Mouse (Mus musculus): ENCODE measurements around the gene Adamtsl5.

Gene Adamtsl5

DNA sequence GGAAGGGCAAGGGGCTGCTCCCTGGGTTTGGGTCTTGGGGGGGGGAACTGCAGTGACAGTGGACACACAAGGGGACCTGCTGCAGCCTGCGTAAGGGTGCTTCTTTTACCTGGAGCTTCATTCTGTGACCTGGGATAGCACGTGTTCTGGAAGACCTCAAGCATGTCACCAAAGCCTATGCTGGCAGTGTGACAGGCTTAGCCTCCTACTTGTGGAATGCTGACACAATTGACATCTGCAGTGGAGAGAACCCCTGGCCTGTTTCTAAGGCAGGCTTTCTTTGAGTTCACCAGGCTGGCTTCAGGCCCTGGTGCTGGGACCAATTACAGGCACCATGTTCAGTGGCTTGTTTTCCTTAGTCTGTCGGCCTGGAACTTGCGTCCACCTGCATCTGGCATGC is 53.9 kb downstream of the Adamtsl5 start:
- DNase-seq (ENCODE audit: low read depth): peak; percentile 44

DNA sequence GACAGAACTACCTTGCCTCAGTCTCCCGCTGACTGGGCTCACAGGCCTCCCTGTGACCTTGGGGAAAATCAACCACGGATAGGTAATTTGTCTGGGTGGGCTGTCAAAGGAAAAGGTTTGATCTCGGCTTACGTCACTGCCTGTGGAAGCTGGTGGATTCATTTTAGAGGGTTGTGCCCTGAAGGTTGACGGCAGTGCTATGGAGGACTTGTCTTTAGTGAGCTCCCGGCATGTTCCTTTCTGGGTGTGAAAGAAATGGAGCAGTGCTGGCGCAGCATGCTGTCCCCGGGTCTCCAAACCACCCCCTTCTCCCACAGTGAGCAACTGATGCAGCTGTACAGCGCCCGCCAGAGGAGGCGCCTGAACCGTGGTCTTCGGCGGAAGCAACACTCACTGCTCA is 54.9 kb downstream of the Adamtsl5 start:
- DNase-seq (ENCODE audit: low read depth): peak; percentile 64

DNA sequence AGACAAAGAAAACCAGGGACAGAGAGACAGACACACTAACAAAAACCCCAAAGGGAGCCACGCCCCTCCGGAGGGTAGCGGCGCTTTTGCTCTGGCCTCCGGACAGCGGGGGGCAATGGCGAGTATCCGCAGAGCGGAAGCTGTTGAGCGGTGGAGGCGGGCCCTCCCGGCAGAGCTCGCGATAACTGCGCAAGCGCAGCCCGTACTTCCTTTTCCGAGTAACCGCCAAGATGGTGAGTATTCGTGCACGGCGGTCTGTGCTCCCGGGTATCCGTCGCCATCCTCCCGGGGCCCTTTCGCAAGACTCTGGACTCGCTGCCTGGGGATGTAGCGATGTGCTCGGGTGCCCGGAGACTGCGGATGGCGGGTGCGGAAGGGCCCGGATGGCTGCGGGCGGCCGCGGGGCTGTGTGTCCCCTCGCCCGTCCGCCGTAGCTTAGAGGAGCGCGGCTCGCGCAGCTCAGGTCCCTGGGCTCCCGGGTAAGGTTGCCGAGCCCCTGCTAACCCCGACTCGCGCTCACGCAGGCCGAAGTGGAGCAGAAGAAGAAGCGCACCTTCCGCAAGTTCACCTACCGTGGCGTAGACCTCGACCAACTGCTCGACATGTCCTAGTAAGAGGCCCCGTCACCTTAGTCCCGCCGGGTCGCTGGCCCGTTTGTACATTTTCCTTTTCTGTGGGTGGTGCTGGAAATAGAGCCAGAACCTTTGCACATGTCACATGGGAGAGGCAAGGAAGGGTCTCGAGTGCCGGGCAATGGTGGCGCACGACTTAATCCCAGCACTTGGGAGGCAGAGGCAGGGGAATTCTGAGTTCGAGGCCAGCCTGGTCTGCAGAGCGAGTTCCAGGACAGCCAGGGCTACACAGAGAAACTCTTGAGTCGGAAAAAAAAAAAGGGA is 55.7 kb downstream of the Adamtsl5 start, which contains the start of gene Rps15:
Gene Rps15 (plus strand): TSS at position 203 of the 896 bp plus-strand sequence.
- peak; percentile 98 for DNase-seq (ENCODE audit: low read depth)

Measured in NIH3T3 (cell line).